Mouse (Mus musculus) CH12.LX (cell line): Measurements from ENCODE around the gene Uqcr10. TPM values are rescaled to one million over a fixed set of nuclear protein-coding genes. Genes with fewer than 3 reads are reported as not detected.

Experiments used
- DNase-seq: peaks from one replicate; pipeline ENCODE4 v3.0.0-alpha.2; 2013; ENCODE audit errors: extremely low read depth
- H3K27ac ChIP-seq: 2 replicates; pipeline ENCODE4 v1.5.1; 2012; ENCODE audit warnings: low read depth, mild to moderate bottlenecking, control low read depth, moderate library complexity; ENCODE audit not compliant: insufficient read depth
- H3K27me3 ChIP-seq: replicated peaks from 2 replicates; pipeline ENCODE3; 2012; ENCODE audit warnings: inconsistent platforms
- H3K36me3 ChIP-seq, 2 experiments: replicated peaks in 1 of 2; 2 replicates each; pipeline versions ENCODE3 to v1.6.1; 2012; ENCODE audit warnings: inconsistent platforms in 1 of 2, low read length in 1 of 2, mild to moderate bottlenecking in 1 of 2, mixed read lengths in 1 of 2, moderate library complexity in 1 of 2; ENCODE audit not compliant: control insufficient read depth in 1 of 2, insufficient read depth in 1 of 2
- H3K4me1 ChIP-seq, 2 experiments: 2 replicates each; pipeline ENCODE4 v1.6.1; 2012; ENCODE audit warnings: inconsistent platforms in 1 of 2, moderate library complexity in 1 of 2; ENCODE audit not compliant: insufficient read depth in 2 of 2, control insufficient read depth in 1 of 2
- H3K4me2 ChIP-seq: 2 replicates; pipeline ENCODE4 v1.6.1; 2012; ENCODE audit warnings: low read depth, mild to moderate bottlenecking, control low read depth; ENCODE audit not compliant: poor library complexity, insufficient read depth, severe bottlenecking
- H3K4me3 ChIP-seq, 3 experiments: fragments of 150-350 bp in 1 of 3; sonication (generic) in 1 of 3; replicated peaks in 1 of 3; 2 replicates each; pipeline versions ENCODE3 to v1.5.1; 2011 to 2012; ENCODE audit warnings: low read depth in 2 of 3, low read length in 2 of 3, mild to moderate bottlenecking in 2 of 3, moderate library complexity in 2 of 3, control low read depth in 1 of 3, improper control_type of control experiment in 1 of 3, inconsistent platforms in 1 of 3, mixed read lengths in 1 of 3; ENCODE audit not compliant: poor library complexity in 1 of 3
- H3K79me2 ChIP-seq: replicated peaks from 2 replicates; pipeline ENCODE4 v1.6.1; 2012; ENCODE audit warnings: mild to moderate bottlenecking, moderate library complexity; ENCODE audit not compliant: control insufficient read depth, poor library complexity, insufficient read depth, severe bottlenecking; ENCODE audit errors: extremely low read depth
- H3K9ac ChIP-seq: 2 replicates; pipeline ENCODE4 v1.6.1; 2012; ENCODE audit warnings: low read depth, mild to moderate bottlenecking, control low read depth, moderate library complexity; ENCODE audit not compliant: insufficient read depth
- H3K9me3 ChIP-seq: replicated peaks from 2 replicates; pipeline ENCODE3; 2012; ENCODE audit warnings: low read length, inconsistent platforms, mixed read lengths
- BHLHE40 ChIP-seq: IDR thresholded peaks from 2 replicates; pipeline ENCODE4 v1.6.1; 2011; ENCODE audit warnings: mild to moderate bottlenecking, low read depth, low read length, improper control_type of control experiment
- CHD1 ChIP-seq: IDR thresholded peaks from 2 replicates; pipeline ENCODE4 v1.6.1; 2012; ENCODE audit warnings: low read depth, low read length, improper control_type of control experiment, inconsistent platforms
- CHD2 ChIP-seq: IDR thresholded peaks from 2 replicates; pipeline ENCODE4 v1.6.1; 2011; ENCODE audit warnings: low read length, improper control_type of control experiment
- CTCF ChIP-seq, 2 experiments: IDR thresholded peaks in 1 of 2; conservative IDR thresholded peaks in 1 of 2; 2 replicates each; pipeline ENCODE4 v1.5.1; 2011 to 2012; ENCODE audit warnings: low read depth in 2 of 2, low read length in 2 of 2, improper control_type of control experiment in 1 of 2, inconsistent platforms in 1 of 2, mild to moderate bottlenecking in 1 of 2, moderate library complexity in 1 of 2
- ELF1 ChIP-seq: IDR thresholded peaks from 2 replicates; pipeline ENCODE4 v1.6.1; 2014; ENCODE audit warnings: low read depth, mild to moderate bottlenecking, inconsistent platforms, low read length, improper control_type of control experiment
- GABPA ChIP-seq: IDR thresholded peaks from 2 replicates; pipeline ENCODE4 v1.6.1; 2012; ENCODE audit warnings: low read depth, low read length, improper control_type of control experiment, inconsistent platforms; ENCODE audit not compliant: insufficient replicate concordance
- HCFC1 ChIP-seq: IDR thresholded peaks from 2 replicates; pipeline ENCODE4 v1.6.1; 2012; ENCODE audit warnings: low read depth, mild to moderate bottlenecking, inconsistent platforms, low read length, improper control_type of control experiment
- IRF4 ChIP-seq: IDR thresholded peaks from 2 replicates; pipeline ENCODE4 v1.6.1; 2014; ENCODE audit warnings: low read depth, mild to moderate bottlenecking, inconsistent platforms, low read length, improper control_type of control experiment
- JUN ChIP-seq: IDR thresholded peaks from 2 replicates; pipeline ENCODE4 v1.6.1; 2011; ENCODE audit warnings: low read depth, mild to moderate bottlenecking, low read length, improper control_type of control experiment, moderate library complexity; ENCODE audit not compliant: insufficient read depth
- JUND ChIP-seq: conservative IDR thresholded peaks from 2 replicates; pipeline ENCODE4 v1.6.1; 2011; ENCODE audit warnings: low read depth, low read length, improper control_type of control experiment
- KAT2A ChIP-seq: IDR thresholded peaks from 2 replicates; pipeline ENCODE4 v1.6.1; 2012; ENCODE audit warnings: low read length, improper control_type of control experiment, inconsistent platforms; ENCODE audit not compliant: insufficient replicate concordance
- MAFK ChIP-seq: IDR thresholded peaks from 2 replicates; pipeline ENCODE4 v1.6.1; 2011; ENCODE audit warnings: low read length, improper control_type of control experiment; ENCODE audit not compliant: insufficient replicate concordance
- MAX ChIP-seq: IDR thresholded peaks from 2 replicates; pipeline ENCODE4 v1.6.1; 2011; ENCODE audit warnings: low read length, improper control_type of control experiment
- MEF2A ChIP-seq: IDR thresholded peaks from 2 replicates; pipeline ENCODE4 v1.6.1; 2014; ENCODE audit warnings: low read depth, mild to moderate bottlenecking, inconsistent platforms, low read length, improper control_type of control experiment, borderline replicate concordance
- MXI1 ChIP-seq: IDR thresholded peaks from 2 replicates; pipeline ENCODE4 v1.6.1; 2011; ENCODE audit warnings: mild to moderate bottlenecking, low read depth, low read length, improper control_type of control experiment
- NELFE ChIP-seq: IDR thresholded peaks from 2 replicates; pipeline ENCODE4 v1.6.1; 2011; ENCODE audit warnings: low read depth, low read length, improper control_type of control experiment
- NRF1 ChIP-seq: IDR thresholded peaks from 2 replicates; pipeline ENCODE4 v1.6.1; 2014; ENCODE audit warnings: low read depth, mild to moderate bottlenecking, inconsistent platforms, low read length, improper control_type of control experiment, moderate library complexity
- PAX5 ChIP-seq: IDR thresholded peaks from 2 replicates; pipeline ENCODE4 v1.6.1; 2012; ENCODE audit warnings: low read length, inconsistent platforms, mixed read lengths
- POLR2AphosphoS2 ChIP-seq: IDR thresholded peaks from 2 replicates; pipeline ENCODE4 v1.6.1; 2011; ENCODE audit warnings: low read depth, low read length, improper control_type of control experiment
- RAD21 ChIP-seq: IDR thresholded peaks from 2 replicates; pipeline ENCODE4 v1.6.1; 2011; ENCODE audit warnings: low read depth, mild to moderate bottlenecking, low read length, improper control_type of control experiment, moderate library complexity
- RCOR1 ChIP-seq: conservative IDR thresholded peaks from 2 replicates; pipeline ENCODE4 v1.6.1; 2012; ENCODE audit warnings: low read depth, mild to moderate bottlenecking, inconsistent platforms, low read length, improper control_type of control experiment
- SMC3 ChIP-seq: IDR thresholded peaks from 2 replicates; pipeline ENCODE4 v1.6.1; 2011; ENCODE audit warnings: low read depth, low read length, improper control_type of control experiment
- TBP ChIP-seq: conservative IDR thresholded peaks from 2 replicates; pipeline ENCODE4 v1.6.1; 2011; ENCODE audit warnings: low read depth, low read length, improper control_type of control experiment
- TCF12 ChIP-seq: IDR thresholded peaks from 2 replicates; pipeline ENCODE4 v1.6.1; 2014; ENCODE audit warnings: low read depth, mild to moderate bottlenecking, inconsistent platforms, low read length, improper control_type of control experiment
- UBTF ChIP-seq: IDR thresholded peaks from 2 replicates; pipeline ENCODE4 v1.6.1; 2012; ENCODE audit warnings: low read depth, mild to moderate bottlenecking, inconsistent platforms, low read length, improper control_type of control experiment, moderate library complexity
- USF1 ChIP-seq: IDR thresholded peaks from 2 replicates; pipeline ENCODE4 v1.6.1; 2014; ENCODE audit warnings: low read depth, mild to moderate bottlenecking, inconsistent platforms, low read length, improper control_type of control experiment
- ZKSCAN1 ChIP-seq: IDR thresholded peaks from 2 replicates; pipeline ENCODE4 v1.6.1; 2012; ENCODE audit warnings: low read depth, inconsistent platforms, low read length, improper control_type of control experiment, borderline replicate concordance
- ZMIZ1 ChIP-seq: IDR thresholded peaks from 2 replicates; pipeline ENCODE4 v1.6.1; 2012; ENCODE audit warnings: low read depth, mild to moderate bottlenecking, inconsistent platforms, low read length, improper control_type of control experiment
- dilution Hi-C: fragments of 300-500 bp; cut with MboI; formaldehyde crosslinking; loops from 2 replicates; pipeline ENCODE4 v1.14.3; 2020; ENCODE audit warnings: low sequenced_read_pairs; ENCODE audit not compliant: extremely low pct_unique_long_range_greater_than_20kb, extremely low pct_ligation_motif_present
- in situ Hi-C: fragments of 300-500 bp; cut with MboI; formaldehyde crosslinking; loops from 3 replicates; pipeline ENCODE4 v1.14.3; 2019; ENCODE audit warnings: low sequenced_read_pairs, low pct_ligation_motif_present, low pct_unique_long_range_greater_than_20kb, mixed read lengths
- polyA plus RNA-seq: library from polyadenylated mRNA; unstranded; fragments of >175 nt; gene quantifications from 2 replicates; pipeline ENCODE4 v1.2.1, GENCODE M21; 2012; ENCODE audit warnings: low read depth; ENCODE audit not compliant: insufficient read length
- total RNA-seq, 2 experiments: library from RNA; depleted of rRNA; stranded (reverse); fragments of 300-350 nt in 1 of 2; fragments of >200 nt in 1 of 2; gene quantifications; 2 replicates each; pipeline ENCODE4 v1.2.3; 2012 to 2014

Gene Uqcr10
- total and polyA plus RNA-seq, 3 experiments, result 740 to 1,522 (median 1,007) TPM

GRCm38 (mm10) chr11:4738719-4739118, 34.6 kb upstream of the Uqcr10 start:
- dilution Hi-C loops, result no loop called here
- DNase-seq, result no peak
- Histone ChIP-seq H3K4me3 (no peak overlapping the region), H3K4me2 (no peak overlapping the region), H3K9ac (no peak overlapping the region), H3K27ac (no peak overlapping the region), H3K36me3 (peaks cover 21 to 50% of the 10 kb centered on the region in 2 experiments), H3K9me3 (no peaks in the 10 kb centered on the region), H3K27me3 (no peaks in the 10 kb centered on the region), H3K79me2 (no peaks in the 10 kb centered on the region), H3K4me1 (peaks cover 8 to 35% of the 10 kb centered on the region in 2 experiments)
- in situ Hi-C loops, result loop anchor here (5.0 kb wide), 1 partner anchor 34 kb away; no protein-coding TSS in a partner anchor
- no peak for TF ChIP-seq HCFC1
- TF ChIP-seq ZKSCAN1, result no peak
- no peak for TF ChIP-seq MXI1
- no peak for TF ChIP-seq UBTF
- TF ChIP-seq POLR2AphosphoS2, result no peak
- no peak for TF ChIP-seq TBP
- TF ChIP-seq RAD21, result no peak
- no peak for TF ChIP-seq USF1
- TF ChIP-seq NRF1, result no peak
- no peak for TF ChIP-seq BHLHE40
- no peak for TF ChIP-seq SMC3
- no peak for TF ChIP-seq JUN
- TF ChIP-seq PAX5, result no peak
- TF ChIP-seq NELFE, result no peak
- no peak for TF ChIP-seq RCOR1
- TF ChIP-seq MAFK, result no peak
- TF ChIP-seq KAT2A, result no peak
- no peak for TF ChIP-seq MEF2A
- TF ChIP-seq ZMIZ1, result no peak
- no peak for TF ChIP-seq TCF12

- Histone ChIP-seq H3K27ac (no peak overlapping the region), H3K9ac (no peak overlapping the region), H3K27me3 (no peaks in the 10 kb centered on the region), H3K4me2 (no peak overlapping the region), H3K36me3 (peaks cover 23 to 53% of the 10 kb centered on the region in 2 experiments), H3K4me1 (peaks cover 8 to 35% of the 10 kb centered on the region in 2 experiments), H3K9me3 (no peaks in the 10 kb centered on the region), H3K79me2 (no peaks in the 10 kb centered on the region), H3K4me3 (no peak overlapping the region)
- TF ChIP-seq CHD2, result no peak
- TF ChIP-seq CTCF (conservative IDR thresholded peaks at IDR 0.05 in 1 of 2, IDR thresholded peaks at IDR 0.05 in 1 of 2; ENCODE audit: low read depth in 2 of 2, low read length in 2 of 2), result no peak
- TF ChIP-seq GABPA, result no peak
- TF ChIP-seq JUND, result no peak
- TF ChIP-seq BHLHE40, result no peak
- TF ChIP-seq MAX, result no peak
- no peak for TF ChIP-seq ELF1
- TF ChIP-seq CHD1, result no peak
- no peak for TF ChIP-seq NELFE
- no peak for TF ChIP-seq USF1
- TF ChIP-seq ZMIZ1, result no peak
- TF ChIP-seq MXI1, result no peak
- no peak for TF ChIP-seq RCOR1
- no peak for TF ChIP-seq IRF4
- no peak for TF ChIP-seq TBP
- in situ Hi-C loops (loop anchor here (5.0 kb wide), 1 partner anchor 35 kb away; no protein-coding TSS in a partner anchor), dilution Hi-C loops (no loop called here)
- no peak for DNase-seq
These were observed 33.5 kb upstream of the Uqcr10 start for GRCm38 (mm10) chr11:4737682-4738081.
